Mouse (Mus musculus) neural tube, embryonic 12.5 days (tissue): ENCODE data around the gene Gpr31b. TPM values are rescaled to one million over a fixed set of nuclear protein-coding genes. Genes with fewer than 3 reads are reported as not detected.
"Not testable (repeated sequence)": the region's sequence is repeated elsewhere in the genome, so short reads cannot be mapped to it uniquely, and the experiment has no call there.

Experiments
- ATAC-seq: fragments of 200-750 bp; cut with Nextera tagmentation; 2 replicates; pipeline ENCODE4 v1.8.0; 2017; ENCODE audit warnings: low read depth, mild to moderate bottlenecking, moderate TSS enrichment, moderate library complexity; ENCODE audit not compliant: low FRiP score
- H3K27ac ChIP-seq: fragments of 300-500 bp; sonication (generic); 2 replicates; pipeline ENCODE4 v1.5.1; 2016
- H3K27me3 ChIP-seq: fragments of 300-500 bp; sonication (generic); replicated peaks from 2 replicates; pipeline ENCODE4 v1.6.1; 2016; ENCODE audit warnings: mild to moderate bottlenecking
- H3K36me3 ChIP-seq: fragments of 300-500 bp; sonication (generic); 2 replicates; pipeline ENCODE4 v1.6.1; 2016; ENCODE audit warnings: mild to moderate bottlenecking
- H3K4me1 ChIP-seq: fragments of 300-500 bp; sonication (generic); 2 replicates; pipeline ENCODE4 v1.6.1; 2016
- H3K4me2 ChIP-seq: fragments of 300-500 bp; sonication (generic); replicated peaks from 2 replicates; pipeline ENCODE4 v1.6.1; 2016; ENCODE audit warnings: mild to moderate bottlenecking
- H3K4me3 ChIP-seq: fragments of 300-500 bp; sonication (generic); 2 replicates; pipeline ENCODE4 v1.5.1; 2016
- H3K9ac ChIP-seq: fragments of 300-500 bp; sonication (generic); 2 replicates; pipeline ENCODE4 v1.6.1; 2016; ENCODE audit warnings: mild to moderate bottlenecking
- H3K9me3 ChIP-seq: fragments of 300-500 bp; sonication (generic); 2 replicates; pipeline ENCODE4 v1.6.1; 2016; ENCODE audit warnings: mild to moderate bottlenecking
- WGBS: fragments of 180-500 bp; shearing (Covaris S2); methylation state at CpG from one replicate; pipeline ENCODE4 v1.1.7; 2016; 5-methylcytosine and 5-hydroxymethylcytosine counted together
- polyA plus RNA-seq: library from polyadenylated mRNA; unstranded; fragments of >200 nt; fragmentation: Nextera tagmentation; extraction: Ambion mirVana; gene quantifications from 2 replicates; pipeline ENCODE4 v1.2.1, GENCODE M21; 2016

Gpr31b gene
- polyA plus RNA-seq = not detected in 2 replicates

DNA sequence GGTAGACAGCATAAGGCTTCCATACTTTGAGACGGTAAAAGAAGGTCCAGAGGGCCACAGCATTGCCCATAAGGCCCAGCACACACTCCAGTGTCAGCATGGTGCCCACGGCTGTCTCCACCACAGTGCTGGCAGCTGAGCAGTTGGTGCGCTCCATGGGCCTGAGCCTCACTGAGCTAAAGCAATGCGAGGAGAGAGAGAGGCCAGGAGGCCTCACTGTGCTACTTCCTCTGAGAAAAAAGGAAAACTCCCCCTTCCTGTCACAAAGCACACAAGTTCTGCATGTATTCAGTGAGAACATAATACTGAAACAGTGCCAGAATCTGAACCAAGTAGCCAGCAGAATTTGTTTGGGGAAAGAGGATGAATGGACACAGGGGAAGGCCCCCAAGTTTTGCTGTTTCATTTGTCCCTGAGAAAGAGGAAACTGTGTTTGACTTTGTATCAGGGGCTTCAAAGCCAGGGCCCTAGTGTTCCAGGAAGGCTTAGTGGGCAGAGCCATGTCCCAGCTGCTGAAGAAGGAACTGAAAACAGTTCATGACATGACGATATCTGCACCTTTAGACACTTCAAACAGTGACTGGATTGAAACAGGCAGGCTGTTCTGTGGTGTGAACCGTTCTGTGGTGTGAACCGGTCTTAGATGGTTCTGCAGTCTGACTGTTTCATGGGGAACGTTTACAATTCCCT is at the start of gene Gpr31b:
Gene Gpr31b, minus strand, starts transcription at position 173 of the 690 bp plus-strand sequence.
- H3K9me3 ChIP-seq, H3K36me3 ChIP-seq, H3K4me2 ChIP-seq, H3K4me3 ChIP-seq, H3K27me3 ChIP-seq, ATAC-seq, H3K27ac ChIP-seq, H3K4me1 ChIP-seq, H3K9ac ChIP-seq: not testable (repeated sequence)
- WGBS = 68% methylated on average over 2 of the region's 8 CpGs

DNA sequence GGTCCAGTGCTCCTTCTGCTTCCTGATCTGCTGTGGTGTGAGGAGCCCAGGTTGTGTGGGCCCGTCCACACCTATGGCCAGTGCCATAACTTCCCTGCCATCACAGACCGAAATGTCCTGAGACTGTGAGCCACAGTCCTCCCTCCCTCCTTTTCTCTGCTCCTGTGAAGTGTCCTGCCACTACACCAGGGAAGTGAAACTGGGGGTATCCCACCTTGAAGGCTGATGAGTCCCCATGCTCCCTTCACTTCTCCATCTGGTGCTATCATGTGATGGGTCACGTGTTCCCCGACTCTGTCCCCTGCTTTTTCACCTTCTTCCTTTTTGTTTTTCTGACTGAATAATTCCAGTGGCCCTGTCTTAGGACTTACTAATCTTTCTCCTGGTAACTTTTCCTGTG is 40.9 kb upstream of the Gpr31b start:
- not testable (repeated sequence) for H3K4me2 ChIP-seq, H3K27ac ChIP-seq, ATAC-seq, H3K4me3 ChIP-seq, H3K27me3 ChIP-seq, H3K9me3 ChIP-seq, H3K36me3 ChIP-seq, H3K9ac ChIP-seq, H3K4me1 ChIP-seq
- 95% methylated on average over 3 of the region's 4 CpGs for WGBS

DNA sequence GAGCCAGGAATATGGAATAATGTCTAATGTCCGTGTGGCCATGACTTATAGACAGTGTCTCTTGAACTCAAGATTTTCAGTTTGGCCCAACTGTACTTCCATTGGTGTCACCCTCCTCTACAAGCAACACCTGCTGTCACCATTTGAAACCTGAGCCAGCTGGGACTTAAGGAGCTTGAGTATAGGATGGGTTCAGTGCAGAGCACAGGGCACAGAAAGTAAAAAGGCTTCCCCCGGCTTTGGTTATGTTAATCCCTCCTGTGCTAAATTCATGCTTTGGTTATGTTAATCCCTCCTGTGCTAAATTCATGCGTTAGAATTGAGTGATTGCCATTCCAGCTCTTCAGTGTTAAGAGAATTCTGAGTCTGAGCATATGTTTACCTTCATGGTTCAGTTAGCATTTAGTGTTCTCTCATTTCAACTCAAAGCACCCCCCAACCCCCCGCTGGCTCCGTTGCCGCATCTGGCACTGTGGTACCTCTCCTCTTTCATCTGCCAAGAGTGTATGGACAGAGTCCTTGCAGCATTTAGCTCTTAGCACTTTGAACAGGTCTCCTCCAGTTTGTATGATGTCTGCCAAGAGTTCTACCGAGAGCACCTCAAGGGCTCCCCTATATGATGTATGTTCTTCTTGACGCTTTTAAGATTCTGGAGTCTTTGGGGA is 40.1 kb upstream of the Gpr31b start:
- not testable (repeated sequence) for H3K9ac ChIP-seq, H3K27me3 ChIP-seq, H3K4me1 ChIP-seq, H3K27ac ChIP-seq, H3K36me3 ChIP-seq, H3K9me3 ChIP-seq, H3K4me3 ChIP-seq, ATAC-seq, H3K4me2 ChIP-seq
- WGBS = 70% methylated on average over 5 of the region's 8 CpGs

DNA sequence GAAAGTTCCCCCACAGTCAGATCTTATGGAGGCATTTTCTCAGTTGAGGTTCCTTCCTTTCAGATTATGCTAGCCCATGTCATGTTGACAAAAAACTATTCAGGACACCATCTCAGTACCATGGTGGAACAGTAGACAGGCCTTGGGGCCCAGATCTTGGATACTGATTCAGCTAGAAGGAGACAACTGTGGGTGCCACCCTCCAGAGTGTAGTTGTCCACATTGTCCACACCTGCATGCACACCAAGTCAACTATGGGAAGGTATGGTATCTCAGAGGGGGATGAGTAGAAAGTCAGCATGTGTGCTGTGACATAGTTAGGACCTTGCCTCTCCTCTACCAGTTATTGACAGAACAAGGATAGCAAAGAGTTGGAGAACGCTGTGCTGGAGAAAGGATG is 39.4 kb upstream of the Gpr31b start:
- H3K27ac ChIP-seq, H3K9ac ChIP-seq, H3K4me1 ChIP-seq, H3K4me2 ChIP-seq, H3K36me3 ChIP-seq, H3K9me3 ChIP-seq, H3K4me3 ChIP-seq, H3K27me3 ChIP-seq: not testable (repeated sequence)
- 71% methylated on average over 1 of the region's 1 CpGs for WGBS
- ATAC-seq = 0 out of 2 replicates have a peak, but pooled peaks have one; percentile 25

- not testable (repeated sequence) for H3K4me3 ChIP-seq, H3K9ac ChIP-seq, H3K4me1 ChIP-seq, H3K27ac ChIP-seq, H3K36me3 ChIP-seq, H3K4me2 ChIP-seq, ATAC-seq, H3K27me3 ChIP-seq, H3K9me3 ChIP-seq
- WGBS = 65% methylated on average over 5 of the region's 5 CpGs
Observed at GRCm38 (mm10) chr17:13069227-13069626, 17.1 kb upstream of the Gpr31b start.

- not testable (repeated sequence) for H3K4me2 ChIP-seq
- WGBS = 91% methylated on average over 1 of the region's 4 CpGs
Observed at GRCm38 (mm10) chr17:13067864-13068385, 15.8 kb upstream of the Gpr31b start.

GRCm38 (mm10) chr17:13062882-13063281 is 10.8 kb upstream of the Gpr31b start:
- not testable (repeated sequence) for H3K9ac ChIP-seq, H3K4me3 ChIP-seq, H3K4me1 ChIP-seq, H3K27me3 ChIP-seq, H3K4me2 ChIP-seq, H3K27ac ChIP-seq, H3K9me3 ChIP-seq, H3K36me3 ChIP-seq, ATAC-seq
- WGBS = 90% methylated on average over 7 of the region's 7 CpGs

More at GRCm38 (mm10) chr17:13067864-13068385, 15.8 kb upstream of the Gpr31b start:
- not testable (repeated sequence) for H3K9me3 ChIP-seq, H3K9ac ChIP-seq, H3K36me3 ChIP-seq, ATAC-seq, H3K4me3 ChIP-seq, H3K27me3 ChIP-seq, H3K27ac ChIP-seq, H3K4me1 ChIP-seq

DNA sequence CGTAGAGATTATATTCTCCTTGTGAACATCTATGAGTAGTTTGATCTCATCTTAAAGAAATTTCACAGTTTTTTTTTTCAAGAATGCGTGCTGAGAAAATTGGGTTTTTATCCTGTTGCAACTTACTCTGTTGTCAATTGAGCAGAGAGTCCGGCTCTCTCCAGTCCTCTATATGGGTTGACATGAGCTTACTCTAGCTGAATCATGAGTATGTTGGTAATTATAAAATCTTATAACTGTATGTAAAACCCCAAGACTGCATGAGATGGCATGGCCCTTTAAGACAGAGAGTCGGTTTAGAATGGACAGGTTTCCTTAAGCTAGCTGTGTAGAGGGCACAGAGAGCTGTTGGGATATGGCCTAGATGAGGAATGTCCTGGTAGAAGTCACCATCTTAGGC is 8.7 kb upstream of the Gpr31b start, which contains the start of gene Tcp10b:
Gene Tcp10b, plus strand, starts transcription at position 301 of the 400 bp plus-strand sequence.
- H3K9me3 ChIP-seq, H3K4me2 ChIP-seq, H3K36me3 ChIP-seq, H3K27ac ChIP-seq, H3K9ac ChIP-seq, ATAC-seq, H3K4me3 ChIP-seq, H3K4me1 ChIP-seq, H3K27me3 ChIP-seq: not testable (repeated sequence)
- 93% methylated on average over 4 of the region's 4 CpGs for WGBS

GRCm38 (mm10) chr17:13043846-13044673 is 8.0 kb downstream of the Gpr31b start:
- H3K4me3 ChIP-seq, H3K4me1 ChIP-seq, H3K9ac ChIP-seq, H3K27me3 ChIP-seq, H3K4me2 ChIP-seq, H3K9me3 ChIP-seq, H3K27ac ChIP-seq, H3K36me3 ChIP-seq: not testable (repeated sequence)
- 8% methylated on average over 4 of the region's 4 CpGs for WGBS
- peak; percentile 87 for ATAC-seq

- H3K36me3 ChIP-seq, H3K4me3 ChIP-seq, H3K9ac ChIP-seq, H3K4me1 ChIP-seq, H3K9me3 ChIP-seq, ATAC-seq, H3K27me3 ChIP-seq, H3K27ac ChIP-seq, H3K4me2 ChIP-seq: not testable (repeated sequence)
- WGBS = 90% methylated on average over 4 of the region's 12 CpGs
Observed at GRCm38 (mm10) chr17:13036627-13037192, 15.4 kb downstream of the Gpr31b start.

DNA sequence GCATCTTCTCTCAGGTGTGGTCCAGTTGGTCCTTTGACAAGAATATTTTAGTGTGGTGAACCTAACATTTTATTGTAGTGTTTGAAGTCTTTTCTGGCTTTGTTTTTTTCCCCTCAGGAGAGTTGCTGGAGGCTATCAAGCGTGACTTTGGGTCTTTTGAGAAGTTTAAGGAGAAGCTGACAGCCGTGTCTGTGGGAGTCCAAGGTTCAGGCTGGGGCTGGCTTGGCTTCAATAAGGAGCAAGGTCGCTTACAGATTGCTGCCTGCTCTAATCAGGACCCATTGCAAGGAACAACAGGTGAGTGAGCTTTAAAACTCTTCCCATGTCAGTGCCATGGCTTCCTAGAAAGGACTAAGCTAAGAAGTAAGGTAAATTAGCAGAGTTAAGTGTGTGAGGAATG is 38.8 kb downstream of the Gpr31b start:
- no peaks in the 10 kb centered on the region for H3K9me3 ChIP-seq
- H3K27me3 ChIP-seq = no peaks in the 10 kb centered on the region
- no peak overlapping the region for H3K4me2 ChIP-seq
- no peak for ATAC-seq
- H3K9ac ChIP-seq = no peak overlapping the region
- 81% methylated on average over 3 of the region's 3 CpGs for WGBS
- H3K4me3 ChIP-seq = no peak overlapping the region
- H3K27ac ChIP-seq = no peak overlapping the region
- peaks cover 46% of the 10 kb centered on the region for H3K36me3 ChIP-seq
- peaks cover 7% of the 10 kb centered on the region for H3K4me1 ChIP-seq

- Histone ChIP-seq H3K36me3 (peaks cover 31% of the 10 kb centered on the region), H3K9me3 (no peaks in the 10 kb centered on the region), H3K4me3 (no peak overlapping the region), H3K27ac (no peak overlapping the region), H3K9ac (no peak overlapping the region), H3K4me2 (no peak overlapping the region), H3K4me1 (peaks cover 7% of the 10 kb centered on the region), H3K27me3 (no peaks in the 10 kb centered on the region)
- ATAC-seq = no peak
- 61% methylated on average over 3 of the region's 3 CpGs for WGBS
Observed at GRCm38 (mm10) chr17:13009887-13010286, 42.2 kb downstream of the Gpr31b start.
